Comparison of ENCODE assay signal across 8 mouse cellular contexts in the genomic region with DNA sequence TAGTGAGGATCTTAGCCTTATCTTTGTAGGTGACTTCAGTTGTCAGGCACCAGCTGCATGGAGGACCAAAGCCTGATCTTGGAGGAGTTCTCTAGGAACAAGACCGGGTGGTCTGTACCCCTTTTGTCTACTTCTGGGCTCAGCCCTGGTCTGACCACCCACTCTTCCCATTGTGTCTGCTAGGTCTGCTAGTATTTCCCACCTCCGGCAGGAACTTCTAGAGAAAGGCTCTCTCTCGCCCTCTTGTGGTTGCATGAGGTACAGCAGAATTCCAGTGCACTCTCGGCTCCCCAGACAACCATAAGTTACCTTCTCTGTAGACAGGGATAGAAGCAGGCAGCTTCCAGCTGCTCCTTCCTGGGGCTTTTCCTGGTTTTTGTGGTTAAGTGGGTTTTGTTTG. TPM values are rescaled to one million over a fixed set of nuclear protein-coding genes. Genes with fewer than 3 reads are reported as not detected.
DNase-seq lines count a peak whose midpoint lies in the region; ATAC-seq and TF ChIP-seq lines count a peak whose summit lies in the region.

No protein-coding gene starts in this region.

- no peak for ATAC-seq in Patski
- peak; percentile 64 for ATAC-seq in hindbrain, embryonic 13.5 days (ENCODE audit: low FRiP score)

- H3K9me3 ChIP-seq in hindbrain, embryonic 13.5 days, result no peaks in the 10 kb centered on the region

- H3K27ac ChIP-seq in hindbrain, embryonic 13.5 days, result no peak overlapping the region

- in situ Hi-C loops in Patski (cut with MboI; ENCODE audit: low pct_unique_long_range_greater_than_20kb), result loop anchor here (5.0 to 10.0 kb wide), 4 partner anchors 85 to 418 kb away; partner anchors contain the start of gene Col18a1

- no peaks in the 10 kb centered on the region for H3K27me3 ChIP-seq in Patski
- H3K27me3 ChIP-seq in hindbrain, embryonic 13.5 days, result 0 out of 2 replicates have a peak, but pooled peaks cover 5% of the 10 kb centered on the region

- H3K9ac ChIP-seq in hindbrain, embryonic 13.5 days, result no peak overlapping the region

- no peak overlapping the region for H3K4me2 ChIP-seq in hindbrain, embryonic 13.5 days

- CTCF ChIA-PET in Patski (lab: Charles Lee), result interaction anchor here (1.5 to 3.2 kb wide), 7 partner anchors 40 to 125 kb away, joined by 4 to 38 read pairs (median 5); no protein-coding TSS in a partner anchor

- H3K36me3 ChIP-seq in hindbrain, embryonic 13.5 days, result no peaks in the 10 kb centered on the region

- POLR2A ChIA-PET in Patski (lab: Charles Lee), result interaction anchor here (0.6 to 4.9 kb wide), 3 partner anchors 86 to 500 kb away, joined by 5 to 15 read pairs (median 10); partner anchors contain the start of gene Col18a1

- 0% methylated on average over 4 of the region's 4 CpGs for WGBS in hindbrain, embryonic 13.5 days

- no peak overlapping the region for H3K4me3 ChIP-seq in hindbrain, embryonic 13.5 days

- H3K4me1 ChIP-seq in hindbrain, embryonic 13.5 days (replicated peaks), result peaks cover 36% of the 10 kb centered on the region

- DNase-seq in Patski (ENCODE audit: low read depth, low spot score), result peak; percentile 64
- peak; percentile 87 for DNase-seq in cerebellum, adult 9-10 months
- DNase-seq in frontal cortex, adult 2 months (ENCODE audit: extremely low spot score in 1 of 2, low spot score in 1 of 2), result peak; percentile 73 to 93
- peak; percentile 85 to 86 for DNase-seq in layer of hippocampus, postnatal 14 days (ENCODE audit: low spot score in 2 of 2)
- peak; percentile 85 for DNase-seq in lung, postnatal 14 days
- peak; percentile 97 for DNase-seq in retina, embryonic 14.5 days (ENCODE audit: low spot score)
- peak; percentile 50 to 63 for DNase-seq in thymus, postnatal 36 days

- no peak for TF ChIP-seq CTCF in Patski (IDR thresholded peaks at IDR 0.05)

RNA-seq across cellular contexts. Expression of gene Pofut2, which starts 6.2 kb away (rescaled TPM):
- 121 TPM for polyA plus RNA-seq in Patski (2021)
- 30.3 and 32.8 TPM in 2 replicates for polyA plus RNA-seq in frontal cortex, adult 2 months (2012; rRNA removed)
- polyA plus RNA-seq in hindbrain, embryonic 13.5 days (2015; fragmentation: Nextera tagmentation; extraction: Ambion mirVana), result 57.3 and 63.4 TPM in 2 replicates
- 10 to 100 TPM; 32.2 to 36.7 TPM for total RNA-seq in layer of hippocampus, postnatal 14 days (2021)
